Mouse (Mus musculus) hindbrain, embryonic 12.5 days (tissue): ENCODE measurements around the gene Steap2. TPM values are rescaled to one million over a fixed set of nuclear protein-coding genes. Genes with fewer than 3 reads are reported as not detected.
"Not testable (repeated sequence)": the region's sequence is repeated elsewhere in the genome, so short reads cannot be mapped to it uniquely, and the experiment has no call there.

Experiments used
- ATAC-seq: fragments of 200-750 bp; cut with Nextera tagmentation; 2 replicates; pipeline ENCODE4 v1.8.0; 2017; ENCODE audit warnings: moderate TSS enrichment; ENCODE audit not compliant: low FRiP score
- H3K27ac ChIP-seq: fragments of 300-500 bp; sonication (generic); 2 replicates; pipeline ENCODE4 v1.5.1; 2016; ENCODE audit warnings: mild to moderate bottlenecking
- H3K27me3 ChIP-seq: fragments of 300-500 bp; sonication (generic); 2 replicates; pipeline ENCODE4 v1.6.1; 2016; ENCODE audit warnings: mild to moderate bottlenecking
- H3K36me3 ChIP-seq: fragments of 300-500 bp; sonication (generic); 2 replicates; pipeline ENCODE4 v1.6.1; 2016; ENCODE audit warnings: mild to moderate bottlenecking
- H3K4me1 ChIP-seq: fragments of 300-500 bp; sonication (generic); 2 replicates; pipeline ENCODE4 v1.6.1; 2016
- H3K4me2 ChIP-seq: fragments of 300-500 bp; sonication (generic); replicated peaks from 2 replicates; pipeline ENCODE4 v1.6.1; 2016; ENCODE audit warnings: mild to moderate bottlenecking
- H3K4me3 ChIP-seq: fragments of 300-500 bp; sonication (generic); 2 replicates; pipeline ENCODE4 v1.5.1; 2016; ENCODE audit warnings: mild to moderate bottlenecking
- H3K9ac ChIP-seq: fragments of 300-500 bp; sonication (generic); 2 replicates; pipeline ENCODE4 v1.6.1; 2016; ENCODE audit warnings: mild to moderate bottlenecking, moderate library complexity
- H3K9me3 ChIP-seq: fragments of 300-500 bp; sonication (generic); replicated peaks from 2 replicates; pipeline ENCODE4 v1.6.1; 2016; ENCODE audit warnings: mild to moderate bottlenecking
- WGBS: fragments of 180-500 bp; shearing (Covaris S2); methylation state at CpG from one replicate; pipeline ENCODE4 v1.1.7; 2016; 5-methylcytosine and 5-hydroxymethylcytosine counted together
- polyA plus RNA-seq: library from polyadenylated mRNA; unstranded; fragments of >200 nt; fragmentation: Nextera tagmentation; extraction: Ambion mirVana; gene quantifications from 2 replicates; pipeline ENCODE4 v1.2.1, GENCODE M21; 2016

Gene Steap2
- polyA plus RNA-seq, 1 experiment from 2014 or later = 5.7 TPM

DNA sequence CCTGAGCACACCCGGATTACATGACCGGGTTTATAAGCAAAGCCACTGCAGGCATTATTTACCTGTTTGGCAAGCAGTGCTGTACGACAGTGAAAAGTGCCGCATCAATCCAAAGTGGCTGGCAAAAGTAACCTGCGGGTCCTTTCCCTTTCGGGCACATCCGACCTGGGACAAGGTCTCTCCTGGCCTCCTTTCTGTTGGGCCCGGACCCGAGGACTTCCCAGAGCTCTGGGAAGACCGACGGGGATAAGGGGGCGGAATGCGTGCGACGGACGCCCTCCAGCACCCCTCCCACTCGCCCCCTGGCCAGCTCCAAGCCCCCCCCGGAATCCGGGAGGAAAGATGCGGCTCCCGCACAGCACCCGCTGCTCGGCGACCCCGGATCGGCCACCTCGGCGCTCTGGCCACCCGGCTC lies 830 bp downstream of the Steap2 start:
- Histone ChIP-seq H3K4me1 (no peaks in the 10 kb centered on the region), H3K27me3 (no peaks in the 10 kb centered on the region), H3K9me3 (no peaks in the 10 kb centered on the region), H3K4me3 (peak overlapping the region; percentile 83), H3K36me3 (no peaks in the 10 kb centered on the region), H3K9ac (peak overlapping the region; percentile 91), H3K27ac (no peak overlapping the region), H3K4me2 (peak overlapping the region; percentile 92)
- WGBS = under 1% methylated on average over 28 of the region's 29 CpGs
- peak; percentile 66 for ATAC-seq

DNA sequence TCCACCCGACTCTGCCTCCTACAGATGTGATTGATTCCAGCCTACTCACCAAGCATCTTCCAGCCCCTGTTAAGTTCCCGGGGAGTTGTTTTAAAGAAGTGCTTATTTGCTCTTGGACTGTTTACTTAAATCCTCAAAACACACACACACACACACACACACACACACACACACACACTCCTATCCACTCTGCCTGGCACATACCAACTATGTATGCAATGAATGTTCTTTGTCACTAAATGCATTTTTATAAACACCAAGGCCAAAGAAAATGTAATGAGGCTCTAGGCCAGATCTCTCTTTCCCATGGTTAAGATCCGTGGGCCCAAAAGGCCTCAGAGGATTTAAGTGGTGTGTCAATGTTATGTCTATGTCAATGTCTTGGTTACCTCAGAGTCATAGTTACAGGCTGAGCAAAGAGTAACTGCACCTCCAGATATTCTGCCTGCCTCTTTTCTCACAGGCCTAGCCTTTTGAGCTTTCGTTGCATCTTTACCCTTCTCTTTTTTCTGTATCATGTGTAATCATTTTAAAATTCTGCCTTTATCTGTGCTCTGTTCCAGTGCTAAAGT lies 2.1 kb downstream of the Steap2 start:
- Histone ChIP-seq H3K9me3 (no peaks in the 10 kb centered on the region), H3K36me3 (no peaks in the 10 kb centered on the region), H3K4me2 (no peak overlapping the region), H3K27ac (no peak overlapping the region), H3K4me3 (no peak overlapping the region), H3K4me1 (no peaks in the 10 kb centered on the region), H3K27me3 (no peaks in the 10 kb centered on the region), H3K9ac (no peak overlapping the region)
- ATAC-seq = no peak
- 68% methylated on average over 4 of the region's 4 CpGs for WGBS

- H3K36me3 ChIP-seq = no peaks in the 10 kb centered on the region
- H3K27me3 ChIP-seq = no peaks in the 10 kb centered on the region
- no peak overlapping the region for H3K27ac ChIP-seq
- no peaks in the 10 kb centered on the region for H3K4me1 ChIP-seq
- WGBS = 85% methylated on average over 8 of the region's 8 CpGs
- H3K4me3 ChIP-seq = no peak overlapping the region
- H3K4me2 ChIP-seq = no peak overlapping the region
- H3K9me3 ChIP-seq = no peaks in the 10 kb centered on the region
- no peak overlapping the region for H3K9ac ChIP-seq
- ATAC-seq = no peak
Measured at GRCm38 (mm10) chr5:5688945-5689540, 5.3 kb downstream of the Steap2 start.

GRCm38 (mm10) chr5:5688228-5688627 lies 6.2 kb downstream of the Steap2 start:
- no peak for ATAC-seq
- H3K4me2 ChIP-seq = no peak overlapping the region
- H3K27me3 ChIP-seq = no peaks in the 10 kb centered on the region
- no peak overlapping the region for H3K27ac ChIP-seq
- H3K36me3 ChIP-seq = no peaks in the 10 kb centered on the region
- H3K4me3 ChIP-seq = no peak overlapping the region
- H3K9me3 ChIP-seq = no peaks in the 10 kb centered on the region
- H3K9ac ChIP-seq = no peak overlapping the region
- 93% methylated on average over 6 of the region's 6 CpGs for WGBS
- no peaks in the 10 kb centered on the region for H3K4me1 ChIP-seq

DNA sequence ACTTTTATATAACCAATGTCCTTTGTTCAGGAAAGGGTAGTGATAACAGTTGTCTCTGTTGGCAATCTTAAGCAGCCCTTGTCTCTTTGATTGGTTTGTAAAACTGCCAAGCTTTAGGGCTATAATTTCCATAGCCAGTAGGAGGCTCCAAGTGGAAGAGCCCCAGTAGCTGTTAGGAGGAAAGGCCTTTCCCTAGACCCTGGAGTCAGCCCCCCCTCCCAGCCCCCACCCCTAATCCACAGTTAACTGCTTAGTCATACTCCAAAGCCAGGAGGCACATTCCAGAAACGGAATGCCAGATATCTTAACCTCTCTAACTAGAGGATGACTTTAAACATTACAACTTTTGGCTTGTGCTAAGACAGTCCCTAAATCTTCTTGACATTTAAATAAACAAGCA lies 7.4 kb downstream of the Steap2 start:
- Histone ChIP-seq H3K4me1 (no peaks in the 10 kb centered on the region), H3K27me3 (no peaks in the 10 kb centered on the region), H3K9ac (no peak overlapping the region), H3K27ac (no peak overlapping the region), H3K4me2 (no peak overlapping the region), H3K36me3 (no peaks in the 10 kb centered on the region), H3K4me3 (no peak overlapping the region), H3K9me3 (no peaks in the 10 kb centered on the region)
- no peak for ATAC-seq
- WGBS = 10% methylated on average over 1 of the region's 1 CpGs

- not testable (repeated sequence) for H3K9me3 ChIP-seq, H3K36me3 ChIP-seq, ATAC-seq, H3K9ac ChIP-seq, H3K27me3 ChIP-seq, H3K4me1 ChIP-seq, H3K4me2 ChIP-seq, H3K27ac ChIP-seq, H3K4me3 ChIP-seq
- WGBS = 88% methylated on average over 2 of the region's 2 CpGs
Measured at GRCm38 (mm10) chr5:5684946-5685345, 9.4 kb downstream of the Steap2 start.

DNA sequence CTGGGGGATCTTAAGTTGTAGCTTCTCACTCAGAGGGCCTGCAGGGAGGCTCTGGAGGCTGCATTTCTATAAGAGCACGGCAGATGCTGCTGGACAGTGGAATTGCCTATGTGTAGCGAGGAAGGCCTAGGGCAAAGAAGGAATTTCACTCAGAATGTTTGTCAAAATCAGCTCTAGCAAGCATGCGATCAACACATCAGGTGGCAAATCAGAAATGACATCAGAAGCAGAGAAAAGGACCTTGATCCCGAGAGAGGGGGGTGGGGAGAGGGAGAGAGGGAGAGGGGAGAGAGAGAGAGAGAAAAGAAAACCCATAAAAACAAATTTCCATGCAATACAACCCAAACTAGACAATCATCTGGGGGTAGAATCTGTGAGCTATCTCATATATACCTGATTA lies 11.1 kb downstream of the Steap2 start:
- no peak for ATAC-seq
- H3K27ac ChIP-seq = no peak overlapping the region
- no peak overlapping the region for H3K9ac ChIP-seq
- no peak overlapping the region for H3K4me2 ChIP-seq
- no peaks in the 10 kb centered on the region for H3K27me3 ChIP-seq
- H3K4me3 ChIP-seq = no peak overlapping the region
- H3K4me1 ChIP-seq = no peaks in the 10 kb centered on the region
- H3K36me3 ChIP-seq = no peaks in the 10 kb centered on the region
- no peaks in the 10 kb centered on the region for H3K9me3 ChIP-seq
- 60% methylated on average over 4 of the region's 4 CpGs for WGBS

DNA sequence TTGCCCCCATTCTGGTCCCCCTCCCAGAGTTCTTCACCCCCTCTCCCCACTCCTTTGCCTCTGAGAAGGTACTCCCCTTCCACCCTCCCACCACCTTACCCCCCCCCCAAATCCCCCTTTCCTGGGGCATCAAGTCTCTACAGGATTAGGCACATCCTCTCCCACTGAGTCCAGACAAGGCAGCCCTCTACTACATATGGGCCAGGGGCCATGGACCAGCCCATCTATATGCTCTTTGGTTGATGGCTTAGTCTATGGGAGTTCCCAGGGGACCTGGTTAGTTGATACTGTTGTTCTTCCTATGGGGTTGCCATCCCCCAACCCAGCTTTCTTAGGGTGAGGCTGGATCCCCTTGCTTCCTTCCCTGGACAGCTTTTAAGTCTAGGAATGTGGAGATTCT lies 14.9 kb downstream of the Steap2 start:
- Histone ChIP-seq H3K9me3 (no peaks in the 10 kb centered on the region), H3K27ac (no peak overlapping the region), H3K9ac (no peak overlapping the region), H3K27me3 (no peaks in the 10 kb centered on the region), H3K4me2 (no peak overlapping the region), H3K4me3 (no peak overlapping the region), H3K36me3 (peaks cover 9% of the 10 kb centered on the region; the same call in 1 of the 2 replicates), H3K4me1 (no peaks in the 10 kb centered on the region)
- no peak for ATAC-seq

DNA sequence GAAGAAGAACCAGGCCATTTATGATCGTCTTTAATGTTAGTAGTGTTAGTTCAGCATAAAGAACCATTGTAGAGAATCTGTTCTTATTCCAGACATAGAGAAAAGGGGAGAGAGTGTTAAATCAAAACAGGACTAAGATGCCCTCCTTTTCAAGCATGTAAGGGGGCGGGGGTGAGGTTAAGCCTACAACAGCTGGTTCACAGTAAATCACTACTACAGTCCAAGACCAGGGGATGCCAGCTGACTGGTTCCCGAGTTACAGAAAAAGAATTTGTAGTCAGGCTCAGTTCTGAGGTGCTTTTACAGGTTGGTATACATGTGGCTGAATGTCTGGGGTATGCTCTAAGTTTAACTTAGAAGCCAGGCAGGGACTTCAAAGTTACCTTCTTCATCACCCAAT lies 18.3 kb downstream of the Steap2 start:
- Histone ChIP-seq H3K4me2 (no peak overlapping the region), H3K9me3 (no peaks in the 10 kb centered on the region), H3K27me3 (no peaks in the 10 kb centered on the region), H3K27ac (no peak overlapping the region), H3K4me3 (no peak overlapping the region), H3K4me1 (no peaks in the 10 kb centered on the region), H3K36me3 (peaks cover 9% of the 10 kb centered on the region; the same call in 1 of the 2 replicates), H3K9ac (no peak overlapping the region)
- ATAC-seq = no peak
- 85% methylated on average over 3 of the region's 3 CpGs for WGBS

GRCm38 (mm10) chr5:5668920-5669319 lies 25.5 kb downstream of the Steap2 start:
- no peaks in the 10 kb centered on the region for H3K27me3 ChIP-seq
- no peak overlapping the region for H3K27ac ChIP-seq
- H3K9ac ChIP-seq = no peak overlapping the region
- H3K36me3 ChIP-seq = no peaks in the 10 kb centered on the region
- no peak overlapping the region for H3K4me3 ChIP-seq
- H3K9me3 ChIP-seq = no peaks in the 10 kb centered on the region
- ATAC-seq = no peak
- WGBS = 75% methylated on average over 7 of the region's 7 CpGs
- H3K4me2 ChIP-seq = no peak overlapping the region
- H3K4me1 ChIP-seq = peaks cover 8% of the 10 kb centered on the region

DNA sequence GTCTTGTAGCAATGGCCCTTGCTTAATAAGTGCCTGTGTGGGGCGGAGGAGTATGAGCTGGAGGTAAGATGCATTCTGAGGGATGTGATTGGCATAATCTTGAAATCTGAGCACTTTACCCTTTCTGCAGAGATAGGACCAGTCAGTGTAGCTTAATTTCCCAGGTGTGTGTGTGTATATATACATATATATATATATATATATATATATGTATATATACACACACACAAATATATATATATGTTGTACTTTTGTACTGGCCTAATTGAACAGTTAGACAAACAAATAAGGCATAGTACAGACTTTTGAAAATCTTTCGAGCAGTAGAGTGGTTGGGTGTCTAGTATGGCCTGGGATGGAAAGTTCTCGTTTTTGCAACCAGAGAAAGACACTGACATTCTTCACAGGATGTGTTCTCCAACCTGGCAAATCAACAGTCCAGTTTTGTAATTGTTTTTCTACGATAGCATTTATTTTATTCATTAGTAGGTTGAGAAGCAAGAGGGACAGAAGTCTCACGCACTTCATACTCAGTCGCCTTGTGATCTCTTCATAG lies 29.9 kb downstream of the Steap2 start:
- Histone ChIP-seq H3K9ac (peak overlapping the region; percentile 77), H3K27ac (no peak overlapping the region; the same call in 1 of the 2 replicates), H3K27me3 (no peaks in the 10 kb centered on the region; the same call in 1 of the 2 replicates), H3K4me2 (peak overlapping the region; percentile 93), H3K9me3 (no peaks in the 10 kb centered on the region), H3K4me1 (peaks cover 12% of the 10 kb centered on the region), H3K4me3 (peak overlapping the region; percentile 74), H3K36me3 (no peaks in the 10 kb centered on the region)
- 54% methylated on average over 6 of the region's 6 CpGs for WGBS
- ATAC-seq = peak; percentile 31

- no peak within 1 kb of the TSS; the same call in 1 of the 2 replicates for H3K27ac ChIP-seq
- H3K36me3 ChIP-seq = no peaks in the 10 kb centered on the region
- WGBS = under 1% methylated on average over 46 of the region's 48 CpGs
- ATAC-seq = peak; percentile 99
- H3K4me2 ChIP-seq = peak within 1 kb of the TSS; percentile 93
- H3K9me3 ChIP-seq = no peaks in the 10 kb centered on the region
- H3K27me3 ChIP-seq = no peaks in the 10 kb centered on the region; the same call in 1 of the 2 replicates
- peak within 1 kb of the TSS; percentile 77 for H3K9ac ChIP-seq
- H3K4me3 ChIP-seq = peak within 1 kb of the TSS; percentile 74
- peaks cover 12% of the 10 kb centered on the region for H3K4me1 ChIP-seq
Measured at GRCm38 (mm10) chr5:5663655-5664370, 30.6 kb downstream of the Steap2 start, which contains the start of gene Cfap69. TSS of gene Cfap69 (minus strand) at chr5:5664239.
